Mouse (Mus musculus) heart, postnatal 25 days (tissue): Measurements from ENCODE around the gene Gdpgp1. TPM values are rescaled to one million over a fixed set of nuclear protein-coding genes. Genes with fewer than 3 reads are reported as not detected.
A peak's percentile ranks its signal among the peaks of the same experiment; 100 is the strongest.

Experiments
- DNase-seq: peaks from one replicate; pipeline ENCODE4 v3.0.0; 2022; ENCODE audit warnings: low spot score
- intact Hi-C: fragments of 180-260 bp; cut with DNase I; formaldehyde crosslinking; loops from one replicate; pipeline ENCODE4 v1.15.1; 2025
- total RNA-seq, 2 experiments: library from RNA; stranded (reverse); gene quantifications; 2 replicates each; pipeline ENCODE4 v1.2.3; 2021

The Gdpgp1 gene
- total RNA-seq, 2 experiments from 2014 or later: 1.4 to 1.8 TPM

- no peak for DNase-seq
- intact Hi-C loops: loop anchor here (5.0 kb wide), 1 partner anchor 57 kb away; no protein-coding TSS in a partner anchor
Observed at GRCm38 (mm10) chr7:80198863-80199262, 33.8 kb upstream of the Gdpgp1 start.

GRCm38 (mm10) chr7:80199286-80199685 lies 33.4 kb upstream of the Gdpgp1 start:
- DNase-seq: no peak
- intact Hi-C loops: loop anchor here (5.0 kb wide), 1 partner anchor 57 kb away; no protein-coding TSS in a partner anchor

DNA sequence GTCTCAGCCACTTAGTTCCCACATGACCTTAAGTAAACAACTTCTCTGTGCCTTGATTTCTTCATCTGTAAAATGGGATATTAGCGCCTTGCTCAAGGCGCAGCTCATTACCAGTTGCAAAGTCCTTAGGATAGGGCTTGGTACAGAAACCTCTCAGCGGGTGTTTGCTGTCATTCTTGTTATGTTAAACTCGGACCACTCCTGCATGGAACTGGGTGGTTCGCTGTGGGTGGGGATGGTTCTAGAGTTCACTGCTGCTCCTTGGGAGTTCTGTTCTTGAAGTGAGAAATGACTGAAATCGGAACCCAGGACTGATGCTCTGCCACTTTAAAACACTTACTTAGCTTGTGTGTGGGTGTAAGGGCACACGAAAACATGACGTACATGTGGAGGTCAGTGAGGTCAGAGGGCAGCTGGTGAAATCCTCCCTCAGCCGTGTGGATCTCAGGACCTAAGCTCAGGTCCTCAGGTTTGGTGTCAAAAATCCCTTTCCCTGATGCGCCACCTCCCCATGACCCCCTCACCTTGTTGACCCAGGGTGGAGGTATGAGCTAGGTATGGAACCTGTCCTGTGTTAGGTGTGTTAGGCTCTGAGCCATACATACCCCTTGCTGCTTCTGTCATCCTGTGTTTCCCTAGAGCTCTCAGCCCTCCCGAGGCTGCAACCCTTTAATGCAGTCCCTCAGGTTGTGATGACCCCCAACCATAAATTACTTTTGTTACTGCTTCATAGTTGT lies 32.6 kb upstream of the Gdpgp1 start:
- intact Hi-C loops: loop anchor here (5.0 kb wide), 1 partner anchor 58 kb away; no protein-coding TSS in a partner anchor

GRCm38 (mm10) chr7:80200588-80200945 lies 32.1 kb upstream of the Gdpgp1 start:
- no peak for DNase-seq

More for the DNA sequence above, 32.6 kb upstream of the Gdpgp1 start:
- DNase-seq: no peak

DNA sequence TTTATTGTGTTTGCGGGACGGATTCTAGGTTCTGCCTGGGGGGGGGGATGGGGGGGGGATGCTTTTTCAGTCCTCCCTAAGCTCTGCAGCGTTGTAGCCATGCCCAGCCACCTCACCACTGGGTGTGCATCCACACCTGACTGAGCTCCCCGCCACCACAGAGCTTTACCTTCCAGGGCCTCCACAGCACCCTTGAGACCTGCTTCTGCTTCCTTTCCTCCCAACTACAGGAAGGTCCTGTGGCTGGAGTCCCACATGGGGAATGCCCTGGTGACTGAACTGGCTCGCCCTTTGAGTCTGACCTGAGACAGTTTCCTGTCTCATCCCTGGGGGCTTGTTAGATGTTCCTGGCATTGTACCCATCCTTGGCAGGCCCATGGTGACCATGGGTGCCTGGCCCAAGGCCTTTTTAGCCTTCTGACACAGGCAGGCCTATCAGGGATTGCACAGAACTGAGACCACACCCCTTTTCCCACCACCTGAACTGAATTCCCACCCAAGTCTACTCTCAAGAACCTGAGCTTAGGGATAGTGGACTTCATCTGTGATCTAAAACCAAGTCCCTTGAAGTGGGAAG lies 31.6 kb upstream of the Gdpgp1 start:
- DNase-seq: no peak
- intact Hi-C loops: no loop called here

More at GRCm38 (mm10) chr7:80200588-80200945, 32.1 kb upstream of the Gdpgp1 start:
- intact Hi-C loops: no loop called here

DNA sequence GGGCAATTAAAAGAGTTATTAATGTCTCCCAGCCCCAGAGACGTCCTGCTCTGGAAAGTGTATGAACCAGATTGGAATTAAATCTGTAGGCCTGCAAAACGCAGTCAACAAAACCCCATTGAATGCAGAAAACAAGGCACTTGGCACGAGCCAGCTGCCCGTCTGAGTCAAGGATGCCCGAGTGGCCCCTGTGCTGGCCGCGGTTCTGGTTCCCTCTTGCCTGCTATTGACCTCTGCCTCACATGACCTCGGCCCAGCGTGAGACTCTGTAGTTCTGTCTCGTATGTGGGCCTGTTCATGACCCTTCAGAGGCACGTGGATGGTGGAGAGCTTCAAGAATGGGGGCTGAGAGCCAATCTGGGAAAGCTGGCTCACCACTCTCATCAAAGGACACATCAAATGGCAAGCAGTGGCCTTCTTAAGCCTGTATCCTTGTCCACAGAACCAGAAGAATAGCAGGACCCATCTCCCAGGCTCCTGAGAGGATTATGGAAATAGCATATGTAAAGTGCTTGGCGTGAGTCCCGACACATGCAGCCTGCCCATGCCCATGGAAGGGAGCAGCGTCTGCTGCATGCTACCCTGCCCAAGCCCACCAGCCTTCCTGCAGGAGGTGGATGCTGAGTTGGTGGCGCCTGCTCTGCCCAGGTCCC lies 30.7 kb upstream of the Gdpgp1 start:
- DNase-seq: no peak
- intact Hi-C loops: no loop called here

DNA sequence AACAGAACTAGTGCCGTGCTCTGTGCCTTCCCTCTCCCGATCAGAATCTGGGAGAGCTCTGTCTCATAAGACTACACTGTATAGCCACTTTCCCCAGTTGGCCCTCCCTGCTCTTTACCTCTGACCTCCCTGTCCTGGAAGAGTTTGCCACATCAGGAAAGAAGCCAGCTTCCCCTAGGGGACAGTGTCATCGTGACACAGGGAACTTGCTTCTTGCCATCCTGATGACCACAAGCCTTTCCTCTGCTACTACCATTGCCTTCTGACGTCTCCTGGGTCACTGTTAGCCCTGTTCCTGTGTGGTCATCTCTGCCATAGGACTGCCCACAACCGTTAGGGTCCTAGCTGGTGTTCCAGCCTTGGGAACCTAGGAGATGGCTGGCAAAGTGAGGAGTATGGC lies 29.7 kb upstream of the Gdpgp1 start:
- DNase-seq: no peak
- intact Hi-C loops: no loop called here

- intact Hi-C loops: no loop called here
- no peak for DNase-seq
Observed at GRCm38 (mm10) chr7:80203638-80204096, 29.0 kb upstream of the Gdpgp1 start.

DNA sequence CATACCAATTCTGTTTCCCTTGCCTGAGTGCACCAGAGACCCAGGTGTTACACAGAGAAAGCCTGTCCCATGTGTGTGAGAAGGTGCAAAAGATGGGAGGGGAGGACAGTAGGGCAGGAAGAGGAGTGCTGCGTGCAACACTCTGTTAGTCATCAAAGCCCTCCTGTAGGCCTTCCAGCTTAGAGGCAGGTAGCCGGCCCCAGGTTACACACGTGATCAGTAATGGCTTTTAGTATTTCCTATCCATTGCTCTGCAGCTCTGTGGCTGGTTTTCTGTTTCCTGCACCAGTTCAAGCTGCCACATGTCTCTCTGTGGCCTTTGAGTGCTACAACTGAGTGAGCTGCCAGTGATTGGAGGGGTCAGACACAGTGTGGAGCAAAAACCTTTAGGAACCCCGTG lies 28.3 kb upstream of the Gdpgp1 start:
- DNase-seq: no peak
- intact Hi-C loops: no loop called here

DNA sequence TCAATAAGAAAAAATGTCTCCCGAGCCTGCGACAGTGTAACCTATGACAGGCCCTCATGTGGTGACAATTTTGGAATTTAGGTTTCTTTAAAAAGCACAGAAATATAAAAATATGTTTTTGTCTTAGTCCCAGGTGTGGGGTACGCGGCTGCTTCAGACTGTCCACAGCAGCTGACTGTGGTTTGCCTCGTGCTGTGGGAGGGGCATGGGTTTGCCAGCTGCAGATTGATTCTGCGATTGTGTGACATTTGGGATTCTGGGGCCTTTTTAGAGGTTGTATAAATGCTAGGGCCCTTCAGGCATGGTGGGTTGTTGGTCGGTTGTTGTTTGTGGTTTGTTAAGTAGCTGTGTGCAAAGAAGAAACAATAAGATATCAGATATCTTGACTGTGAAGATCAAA lies 27.7 kb upstream of the Gdpgp1 start:
- DNase-seq: no peak
- intact Hi-C loops: no loop called here

DNA sequence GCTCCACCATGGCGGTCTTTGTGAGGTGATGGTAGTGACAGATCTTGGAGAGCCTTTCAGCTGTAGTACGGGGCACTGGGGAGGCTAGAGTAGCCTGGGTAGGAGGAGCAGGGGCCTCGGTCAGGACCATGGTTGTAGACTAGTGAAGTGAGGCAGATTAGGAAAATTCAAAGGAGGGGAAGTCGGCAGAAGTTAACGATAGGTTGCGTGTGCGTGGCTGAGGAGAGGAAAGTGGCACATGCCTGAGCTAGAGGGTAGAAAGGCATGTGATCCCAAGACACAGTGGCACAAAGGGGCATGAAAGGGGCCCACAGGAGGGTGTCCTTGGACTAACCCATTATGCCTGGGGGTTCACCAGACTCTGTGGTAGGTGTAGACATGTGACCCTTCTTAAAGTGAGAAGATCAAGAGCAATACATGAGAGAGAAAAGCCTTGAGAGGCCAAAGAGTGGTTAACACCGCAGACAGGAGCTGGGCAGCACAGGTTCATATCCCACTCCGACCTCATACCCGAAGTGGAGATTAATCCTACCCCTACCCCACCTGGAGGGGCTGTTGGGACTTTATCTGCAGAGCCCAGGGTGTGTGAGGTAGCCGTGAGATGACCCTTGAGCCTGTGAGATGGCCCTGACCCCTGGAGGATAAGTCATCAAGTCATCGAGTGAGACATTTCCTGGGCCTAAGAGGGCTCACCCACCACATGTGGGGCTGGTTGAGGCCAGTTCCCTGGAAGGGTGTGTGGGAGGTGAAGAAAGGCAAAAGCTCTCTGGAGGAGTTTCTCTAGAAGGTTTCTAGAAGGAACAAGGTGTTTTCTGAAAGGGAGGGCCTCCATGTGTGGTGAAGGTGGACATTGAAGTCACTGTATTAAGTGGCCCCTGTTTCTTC lies 26.7 kb upstream of the Gdpgp1 start:
- intact Hi-C loops: no loop called here
- DNase-seq: no peak

DNA sequence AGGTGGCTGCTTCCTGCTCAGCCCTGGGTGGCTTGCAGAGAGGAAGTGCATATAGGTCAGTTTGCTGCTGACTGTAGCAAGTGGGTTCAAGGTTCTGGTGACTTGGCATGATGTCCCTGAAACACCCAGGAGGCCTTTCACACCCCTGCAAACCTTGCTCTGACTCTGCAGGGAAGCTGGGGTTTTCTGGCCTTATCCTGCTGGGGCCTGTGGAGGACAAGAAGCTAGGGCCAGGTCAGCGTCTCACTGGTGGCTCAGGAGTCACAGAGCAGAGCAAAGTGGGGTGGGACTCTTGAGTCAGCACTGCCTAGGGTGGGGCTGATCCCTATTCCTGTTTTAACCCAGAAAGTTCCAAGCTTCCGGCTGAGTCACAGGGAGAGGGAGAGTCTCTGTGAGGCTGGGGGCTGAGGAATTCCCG lies 25.3 kb upstream of the Gdpgp1 start:
- intact Hi-C loops: no loop called here

GRCm38 (mm10) chr7:80208026-80208642 lies 24.5 kb upstream of the Gdpgp1 start:
- intact Hi-C loops: no loop called here
- DNase-seq: no peak

More for the DNA sequence above, 25.3 kb upstream of the Gdpgp1 start:
- no peak for DNase-seq

DNA sequence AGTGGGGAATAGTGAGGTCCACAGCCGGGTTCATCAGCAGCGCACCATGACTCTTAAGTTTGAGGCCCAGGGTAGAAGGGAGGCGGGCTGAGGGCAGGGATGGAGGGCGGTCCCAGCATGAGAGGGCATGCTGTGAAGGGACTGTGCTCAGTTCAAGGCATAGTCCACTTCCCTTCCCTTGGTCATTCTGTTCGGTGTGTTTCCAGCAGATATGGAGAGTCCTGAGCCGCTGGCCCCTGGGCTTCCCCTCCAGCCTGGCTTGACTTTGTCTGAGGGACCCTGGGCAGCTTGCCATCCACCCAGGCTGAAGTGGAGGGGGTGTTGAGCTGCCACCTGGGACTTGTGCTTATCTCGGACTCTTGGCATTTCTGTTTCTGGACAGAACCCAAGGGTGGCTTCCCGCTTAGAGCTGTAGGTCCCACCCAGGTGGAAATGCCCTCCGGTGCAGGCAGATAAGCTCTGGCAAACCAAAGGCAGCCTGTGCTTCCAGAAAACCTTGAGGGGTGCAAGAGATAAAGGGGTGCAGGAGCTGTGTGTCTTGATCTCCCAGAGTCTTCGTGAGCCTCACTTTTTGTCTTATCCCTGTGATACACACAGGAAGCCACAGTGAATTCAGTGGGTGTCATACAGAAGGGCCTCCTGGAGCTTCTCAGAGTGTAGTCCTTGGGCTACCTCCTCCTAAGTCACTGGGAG lies 23.8 kb upstream of the Gdpgp1 start:
- intact Hi-C loops: no loop called here
- no peak for DNase-seq

DNA sequence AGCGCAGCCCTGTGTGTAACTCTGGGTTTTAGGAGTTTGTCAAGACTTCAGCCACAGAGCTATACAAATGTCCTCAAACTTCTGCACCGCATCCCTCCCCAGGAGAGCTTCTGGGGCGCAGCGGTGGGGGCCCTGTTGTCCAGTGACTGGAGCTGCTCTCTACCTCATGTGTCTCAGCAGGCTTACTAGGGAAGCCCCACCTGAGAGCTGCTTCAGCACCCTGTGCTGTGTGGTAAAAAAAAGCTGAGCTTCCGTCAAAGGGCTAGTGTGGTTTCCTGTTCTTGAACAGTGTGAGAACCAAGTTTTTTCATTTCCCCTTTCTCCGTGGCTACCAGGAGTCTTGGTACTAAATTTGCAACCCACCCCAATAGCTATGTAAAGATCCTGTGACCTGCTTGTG lies 23.0 kb upstream of the Gdpgp1 start:
- intact Hi-C loops: loop anchor here (10.0 kb wide), 1 partner anchor 185 kb away; the partner anchor contains the start of gene Zfp710
- DNase-seq: no peak

- intact Hi-C loops: loop anchor here (10.0 kb wide), 1 partner anchor 186 kb away; the partner anchor contains the start of gene Zfp710
- DNase-seq: no peak
Observed at GRCm38 (mm10) chr7:80210982-80211381, 21.7 kb upstream of the Gdpgp1 start.

DNA sequence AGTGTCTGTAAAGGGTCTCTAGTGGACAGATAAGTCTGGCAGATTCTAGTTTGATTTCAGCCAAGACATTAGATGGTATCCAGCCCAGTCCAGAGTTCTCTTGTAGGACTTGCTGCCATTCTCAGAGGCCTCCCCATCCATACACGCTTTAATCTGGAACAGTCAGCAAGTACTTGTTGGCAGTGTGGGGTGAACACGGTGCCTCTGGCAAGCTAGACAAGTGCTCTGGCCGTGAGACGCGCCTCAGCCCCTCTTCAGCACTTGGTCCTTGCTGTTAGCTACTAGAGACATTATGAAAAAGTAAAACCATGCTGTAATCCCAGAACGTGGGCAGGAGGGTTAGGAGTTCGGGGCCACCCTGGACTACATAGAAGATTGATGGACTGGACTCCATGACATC lies 19.1 kb upstream of the Gdpgp1 start:
- DNase-seq: no peak
- intact Hi-C loops: loop anchor here (10.0 kb wide), 1 partner anchor 189 kb away; the partner anchor contains the start of gene Zfp710

- intact Hi-C loops: loop anchor here (10.0 kb wide), 1 partner anchor 190 kb away; the partner anchor contains the start of gene Zfp710
Observed at GRCm38 (mm10) chr7:80214459-80214858, 18.2 kb upstream of the Gdpgp1 start.

GRCm38 (mm10) chr7:80215398-80215797 lies 17.3 kb upstream of the Gdpgp1 start:
- peak; percentile 51 for DNase-seq
- intact Hi-C loops: loop anchor here (1.0 to 10.0 kb wide), 3 partner anchors 58 to 191 kb away; partner anchors contain the start of gene Zfp710

More at GRCm38 (mm10) chr7:80214459-80214858, 18.2 kb upstream of the Gdpgp1 start:
- DNase-seq: no peak
